Mouse (Mus musculus): ENCODE data around the gene Rhbdl3. TPM values are rescaled to one million over a fixed set of nuclear protein-coding genes. Genes with fewer than 3 reads are reported as not detected.

The Rhbdl3 gene
- polyA plus RNA-seq, 1 experiment: 0.52 TPM

GRCm38 (mm10) chr11:80289701-80290445 is 10.8 kb upstream of the Rhbdl3 start:
- 2% methylated on average over 23 of the region's 23 CpGs for WGBS
- Histone ChIP-seq H3K4me3 (replicated peaks; ENCODE audit: control insufficient read depth, low read depth, low read length) (no peak overlapping the region), H3K4me1 (ENCODE audit: control insufficient read depth, insufficient read depth, low read length) (no peaks in the 10 kb centered on the region), H3K27ac (ENCODE audit: control insufficient read depth, insufficient read depth, low read depth, low read length, poor library complexity) (no peak overlapping the region)
- TF ChIP-seq CTCF (IDR thresholded peaks at IDR 0.05; ENCODE audit: control insufficient read depth, insufficient read depth, low read length): no peak
- TF ChIP-seq POLR2A (IDR thresholded peaks at IDR 0.05; ENCODE audit: borderline replicate concordance, control insufficient read depth, low read depth, low read length): no peak

- WGBS: 79% methylated on average over 2 of the region's 2 CpGs
- Histone ChIP-seq H3K4me1 (ENCODE audit: control insufficient read depth, insufficient read depth, low read length) (no peaks in the 10 kb centered on the region), H3K4me3 (replicated peaks; ENCODE audit: control insufficient read depth, low read depth, low read length) (no peak overlapping the region), H3K27ac (ENCODE audit: control insufficient read depth, insufficient read depth, low read depth, low read length, poor library complexity) (no peak overlapping the region)
- no peak for TF ChIP-seq CTCF (IDR thresholded peaks at IDR 0.05; ENCODE audit: control insufficient read depth, insufficient read depth, low read length)
- no peak for TF ChIP-seq POLR2A (IDR thresholded peaks at IDR 0.05; ENCODE audit: borderline replicate concordance, control insufficient read depth, low read depth, low read length)
These were observed 9.7 kb upstream of the Rhbdl3 start for GRCm38 (mm10) chr11:80291004-80291403.

GRCm38 (mm10) chr11:80292463-80292862 is 8.2 kb upstream of the Rhbdl3 start:
- TF ChIP-seq CTCF (IDR thresholded peaks at IDR 0.05; ENCODE audit: control insufficient read depth, insufficient read depth, low read length): no peak
- no peak for TF ChIP-seq POLR2A (IDR thresholded peaks at IDR 0.05; ENCODE audit: borderline replicate concordance, control insufficient read depth, low read depth, low read length)
- WGBS: 71% methylated on average over 7 of the region's 7 CpGs
- no peaks in the 10 kb centered on the region for H3K4me1 ChIP-seq (ENCODE audit: control insufficient read depth, insufficient read depth, low read length)
- no peak overlapping the region for H3K4me3 ChIP-seq (replicated peaks; ENCODE audit: control insufficient read depth, low read depth, low read length)
- no peak overlapping the region for H3K27ac ChIP-seq (ENCODE audit: control insufficient read depth, insufficient read depth, low read depth, low read length, poor library complexity)

- no peaks in the 10 kb centered on the region for H3K4me1 ChIP-seq (ENCODE audit: control insufficient read depth, insufficient read depth, low read length)
- WGBS: 70% methylated on average over 9 of the region's 9 CpGs
- no peak overlapping the region for H3K4me3 ChIP-seq (replicated peaks; ENCODE audit: control insufficient read depth, low read depth, low read length)
- H3K27ac ChIP-seq (ENCODE audit: control insufficient read depth, insufficient read depth, low read depth, low read length, poor library complexity): no peak overlapping the region
- no peak for TF ChIP-seq POLR2A (IDR thresholded peaks at IDR 0.05; ENCODE audit: borderline replicate concordance, control insufficient read depth, low read depth, low read length)
- no peak for TF ChIP-seq CTCF (IDR thresholded peaks at IDR 0.05; ENCODE audit: control insufficient read depth, insufficient read depth, low read length)
These were observed 5.6 kb upstream of the Rhbdl3 start for GRCm38 (mm10) chr11:80295066-80295465.

- no peak overlapping the region for H3K4me3 ChIP-seq (replicated peaks; ENCODE audit: control insufficient read depth, low read depth, low read length)
- WGBS: 45% methylated on average over 14 of the region's 14 CpGs
- no peak overlapping the region for H3K27ac ChIP-seq (ENCODE audit: control insufficient read depth, insufficient read depth, low read depth, low read length, poor library complexity)
- TF ChIP-seq CTCF (IDR thresholded peaks at IDR 0.05; ENCODE audit: control insufficient read depth, insufficient read depth, low read length) (no peak), POLR2A (IDR thresholded peaks at IDR 0.05; ENCODE audit: borderline replicate concordance, control insufficient read depth, low read depth, low read length) (no peak)
- H3K4me1 ChIP-seq (ENCODE audit: control insufficient read depth, insufficient read depth, low read length): no peaks in the 10 kb centered on the region
These were observed 4.9 kb upstream of the Rhbdl3 start for GRCm38 (mm10) chr11:80295785-80296184.

- TF ChIP-seq POLR2A (IDR thresholded peaks at IDR 0.05; ENCODE audit: borderline replicate concordance, control insufficient read depth, low read depth, low read length) (no peak), CTCF (IDR thresholded peaks at IDR 0.05; ENCODE audit: control insufficient read depth, insufficient read depth, low read length) (no peak)
- Histone ChIP-seq H3K4me3 (replicated peaks; ENCODE audit: control insufficient read depth, low read depth, low read length) (no peak overlapping the region), H3K27ac (ENCODE audit: control insufficient read depth, insufficient read depth, low read depth, low read length, poor library complexity) (no peak overlapping the region), H3K4me1 (ENCODE audit: control insufficient read depth, insufficient read depth, low read length) (no peaks in the 10 kb centered on the region; the same call in 1 of the 2 replicates)
- WGBS: 24% methylated on average over 12 of the region's 12 CpGs
These were observed 1.0 kb upstream of the Rhbdl3 start for GRCm38 (mm10) chr11:80299513-80300235.

GRCm38 (mm10) chr11:80301316-80302045 is 769 bp downstream of the Rhbdl3 start:
- Histone ChIP-seq H3K4me1 (ENCODE audit: control insufficient read depth, insufficient read depth, low read length) (no peaks in the 10 kb centered on the region; the same call in 1 of the 2 replicates), H3K27ac (ENCODE audit: control insufficient read depth, insufficient read depth, low read depth, low read length, poor library complexity) (no peak overlapping the region), H3K4me3 (replicated peaks; ENCODE audit: control insufficient read depth, low read depth, low read length) (peak overlapping the region; percentile 25)
- TF ChIP-seq CTCF (IDR thresholded peaks at IDR 0.05; ENCODE audit: control insufficient read depth, insufficient read depth, low read length) (no peak), POLR2A (IDR thresholded peaks at IDR 0.05; ENCODE audit: borderline replicate concordance, control insufficient read depth, low read depth, low read length) (no peak)
- WGBS: under 1% methylated on average over 53 of the region's 53 CpGs

- no peak overlapping the region for H3K27ac ChIP-seq (ENCODE audit: control insufficient read depth, insufficient read depth, low read depth, low read length, poor library complexity)
- H3K4me3 ChIP-seq (replicated peaks; ENCODE audit: control insufficient read depth, low read depth, low read length): no peak overlapping the region
- 1% methylated on average over 9 of the region's 9 CpGs for WGBS
- H3K4me1 ChIP-seq (ENCODE audit: control insufficient read depth, insufficient read depth, low read length): no peaks in the 10 kb centered on the region; the same call in 1 of the 2 replicates
- TF ChIP-seq CTCF (IDR thresholded peaks at IDR 0.05; ENCODE audit: control insufficient read depth, insufficient read depth, low read length) (no peak), POLR2A (IDR thresholded peaks at IDR 0.05; ENCODE audit: borderline replicate concordance, control insufficient read depth, low read depth, low read length) (no peak)
These were observed 1.3 kb downstream of the Rhbdl3 start for GRCm38 (mm10) chr11:80302046-80302390.

Data from bone marrow, adult 2 months (tissue).